ENCODE assay signal across 16 mouse cellular contexts in genomic region chr1:65681960-65682359, GRCm38 (mm10).
"Had no signal": no experiment of that assay in that cellular context is flagged by ENCODE, and none has a peak within 500 bp of the region (broad histone marks: within the 10 kb centered on the region; RNA-seq: fewer than 3 reads in every experiment).

No protein-coding gene starts in this region.

- H3K4me1 ChIP-seq: limb, embryonic 15.5 days; liver, embryonic 12.5 days; megakaryocyte, embryonic 14.5 days; stomach, embryonic 15.5 days had no signal

- H3K4me2 ChIP-seq: limb, embryonic 15.5 days; liver, embryonic 12.5 days; lung, embryonic 14.5 days; midbrain, embryonic 13.5 days; stomach, embryonic 15.5 days had no signal

- H3K9ac ChIP-seq: limb, embryonic 15.5 days; liver, embryonic 12.5 days; lung, embryonic 14.5 days; midbrain, embryonic 13.5 days; stomach, embryonic 15.5 days had no signal

- ATAC-seq: intestine, postnatal 0 days; liver, embryonic 12.5 days; midbrain, embryonic 13.5 days had no signal

- DNase-seq: kidney, adult 8-10 months; kidney, postnatal 25 days; layer of hippocampus, adult 9-11 months; layer of hippocampus, postnatal 36 days; lung, embryonic 14.5 days; lung, postnatal 10 days; lung, postnatal 4 days; spleen, adult 18-20 months; thymus, adult 2 months; thymus, postnatal 25 days had no signal

- H3K27ac ChIP-seq: limb, embryonic 15.5 days; liver, embryonic 12.5 days; midbrain, embryonic 13.5 days; stomach, embryonic 15.5 days had no signal

- H3K36me3 ChIP-seq: limb, embryonic 15.5 days; liver, embryonic 12.5 days; midbrain, embryonic 13.5 days; stomach, embryonic 15.5 days had no signal

- H3K9me3 ChIP-seq: limb, embryonic 15.5 days; liver, embryonic 12.5 days; megakaryocyte, embryonic 14.5 days; midbrain, embryonic 13.5 days; stomach, embryonic 15.5 days had no signal

- H3K4me3 ChIP-seq: limb, embryonic 15.5 days; liver, embryonic 12.5 days; megakaryocyte, embryonic 14.5 days; midbrain, embryonic 13.5 days; stomach, embryonic 15.5 days had no signal

- H3K27me3 ChIP-seq: limb, embryonic 15.5 days; liver, embryonic 12.5 days; megakaryocyte, embryonic 14.5 days; midbrain, embryonic 13.5 days; stomach, embryonic 15.5 days had no signal
